Mouse (Mus musculus) heart, adult 2 months (tissue): Measurements from ENCODE around the gene Cbx2.

Experiments used
- CTCF ChIP-seq: fragments of 200-600 bp; IDR thresholded peaks from 2 replicates; pipeline ENCODE4 v1.8.1; 2022; ENCODE audit warnings: antibody characterized with exemption, mild to moderate bottlenecking, moderate library complexity
- EP300 ChIP-seq: fragments of 200-500 bp; IDR thresholded peaks from 2 replicates; pipeline ENCODE4 v1.6.1; 2011; ENCODE audit warnings: low read depth, low read length, control low read depth; ENCODE audit not compliant: insufficient read depth
- POLR2A ChIP-seq: fragments of 200-500 bp; IDR thresholded peaks from 2 replicates; pipeline ENCODE4 v1.6.1; 2011; ENCODE audit warnings: mild to moderate bottlenecking, low read depth, low read length, control low read depth; ENCODE audit not compliant: insufficient read depth

DNA sequence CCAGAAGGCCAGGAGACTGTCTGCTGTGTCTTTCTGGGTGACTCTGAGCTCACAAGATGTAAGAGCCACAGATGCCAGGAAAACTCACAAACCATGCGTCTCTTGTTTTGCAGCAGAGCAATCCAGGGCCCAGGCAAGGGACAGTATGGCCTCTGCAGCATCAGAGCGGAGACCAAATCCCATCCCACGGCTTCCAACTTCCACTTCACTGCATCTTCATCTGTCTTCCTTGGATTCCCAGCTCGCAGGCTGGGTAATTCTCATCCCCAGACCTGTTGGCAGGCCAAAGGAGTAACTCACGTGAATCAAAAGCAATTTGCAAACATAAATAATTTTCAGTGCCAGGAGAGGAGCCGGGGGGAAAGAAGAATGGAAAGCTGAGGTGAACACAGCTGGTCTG, 50.2 kb downstream of the Cbx2 start:
- TF ChIP-seq CTCF: no peak
- TF ChIP-seq POLR2A: no peak
- TF ChIP-seq EP300: no peak
